Mouse (Mus musculus): ENCODE results near the gene Lrrc1. TPM values are rescaled to one million over a fixed set of nuclear protein-coding genes. Genes with fewer than 3 reads are reported as not detected.
A peak's percentile ranks its signal among the peaks of the same experiment; 100 is the strongest.

The Lrrc1 gene
- polyA plus RNA-seq, 1 experiment from 2014 or later = 8.7 TPM

DNA sequence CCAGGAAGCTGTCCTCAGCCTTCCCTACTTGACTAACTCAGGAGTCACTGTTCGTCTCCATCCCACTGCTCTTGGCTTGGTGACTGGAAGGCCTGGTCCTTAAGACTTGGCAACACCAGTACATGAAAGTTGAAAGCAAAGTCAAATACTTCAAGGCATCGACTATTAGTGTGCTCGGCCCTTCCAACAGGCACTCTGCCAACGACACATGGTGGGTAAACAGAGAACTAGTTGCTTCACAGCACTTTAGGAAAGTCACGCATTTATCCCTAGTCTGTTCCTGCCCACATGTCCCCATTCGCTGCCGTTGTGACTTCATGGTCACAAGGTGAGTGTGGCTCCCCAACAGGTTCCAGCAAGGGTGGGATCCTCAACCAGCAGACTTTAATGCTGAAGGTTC, 57.2 kb downstream of the Lrrc1 start:
- no peaks in the 10 kb centered on the region for H3K27me3 ChIP-seq
- no peak overlapping the region for H3K27ac ChIP-seq
- no peak overlapping the region for H3K9ac ChIP-seq
- ATAC-seq (ENCODE audit: low FRiP score) = no peak
- peaks cover 3% of the 10 kb centered on the region; the same call in 1 of the 2 replicates for H3K4me1 ChIP-seq
- no peaks in the 10 kb centered on the region for H3K9me3 ChIP-seq (replicated peaks)
- WGBS = 88% methylated on average over 7 of the region's 7 CpGs
- H3K36me3 ChIP-seq = no peaks in the 10 kb centered on the region
- no peak overlapping the region for H3K4me3 ChIP-seq
- H3K4me2 ChIP-seq (replicated peaks) = no peak overlapping the region

DNA sequence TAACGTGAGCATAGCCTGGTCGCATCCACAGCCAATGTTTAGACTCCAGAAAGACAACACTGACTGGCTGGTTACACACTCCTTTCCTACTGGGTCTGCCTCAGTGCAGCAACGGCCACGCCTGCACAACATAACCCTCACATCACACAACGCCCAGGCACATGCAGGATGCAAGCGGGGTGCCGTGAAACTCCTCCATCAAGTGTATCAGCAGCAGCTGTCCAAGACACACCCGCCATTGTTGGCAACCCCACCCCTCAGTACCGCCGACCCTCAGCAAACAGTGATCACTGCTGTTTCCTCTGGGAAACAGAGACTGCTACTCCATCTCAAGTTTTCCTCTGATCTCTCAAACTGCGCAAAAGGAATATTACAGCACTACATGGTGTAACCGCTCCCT, 58.8 kb downstream of the Lrrc1 start:
- H3K4me2 ChIP-seq (replicated peaks) = no peak overlapping the region
- no peak overlapping the region for H3K4me3 ChIP-seq
- H3K27me3 ChIP-seq = no peaks in the 10 kb centered on the region
- no peak overlapping the region for H3K27ac ChIP-seq
- no peak overlapping the region for H3K9ac ChIP-seq
- peaks cover 15% of the 10 kb centered on the region for H3K4me1 ChIP-seq
- WGBS = 76% methylated on average over 12 of the region's 12 CpGs
- no peaks in the 10 kb centered on the region for H3K36me3 ChIP-seq
- ATAC-seq (ENCODE audit: low FRiP score) = no peak
- no peaks in the 10 kb centered on the region for H3K9me3 ChIP-seq (replicated peaks)

DNA sequence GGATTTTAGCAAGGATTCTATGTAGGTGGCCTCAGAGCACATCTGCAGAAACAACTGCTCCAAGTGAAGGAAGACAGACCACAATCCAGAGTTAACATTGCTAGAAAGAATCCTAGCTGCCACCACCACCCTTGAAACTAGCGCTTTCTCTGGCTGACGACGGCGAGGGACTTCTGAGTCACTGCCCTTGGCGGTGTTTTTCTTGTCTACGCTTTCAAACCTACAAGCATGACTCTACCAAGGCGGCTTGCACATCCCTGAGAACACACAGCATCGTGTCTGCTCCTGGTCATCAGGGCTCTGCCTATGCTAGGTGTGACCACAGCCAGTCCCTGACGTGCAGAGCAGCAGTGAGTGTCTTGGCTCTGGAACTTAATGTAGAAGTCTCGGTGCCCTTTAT, 59.9 kb downstream of the Lrrc1 start:
- no peaks in the 10 kb centered on the region for H3K36me3 ChIP-seq
- H3K4me3 ChIP-seq = no peak overlapping the region
- no peak overlapping the region for H3K27ac ChIP-seq
- peaks cover 26% of the 10 kb centered on the region for H3K4me1 ChIP-seq
- no peaks in the 10 kb centered on the region for H3K9me3 ChIP-seq (replicated peaks)
- no peak overlapping the region for H3K9ac ChIP-seq
- no peaks in the 10 kb centered on the region for H3K27me3 ChIP-seq
- no peak for ATAC-seq (ENCODE audit: low FRiP score)
- no peak overlapping the region for H3K4me2 ChIP-seq (replicated peaks)
- 93% methylated on average over 10 of the region's 10 CpGs for WGBS

DNA sequence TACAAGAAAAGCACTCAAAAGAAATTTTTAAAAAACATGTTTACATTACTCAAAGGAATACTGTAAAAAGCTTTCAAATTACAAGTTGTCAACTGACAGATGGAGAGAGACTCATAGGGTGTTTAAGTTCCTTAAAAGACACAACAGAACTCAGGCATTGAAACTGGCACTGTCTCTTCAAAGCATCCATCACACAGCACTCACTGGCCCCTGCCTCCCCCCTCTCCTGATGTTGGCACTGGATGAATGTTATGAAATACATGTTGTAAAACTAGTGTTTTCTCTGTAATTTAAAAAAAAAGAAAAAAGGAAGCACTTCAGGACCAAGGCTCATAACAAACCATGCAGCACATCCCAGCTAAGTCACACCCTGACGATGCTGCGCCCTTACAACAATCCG, 61.1 kb downstream of the Lrrc1 start:
- Histone ChIP-seq H3K4me3 (no peak overlapping the region), H3K9ac (no peak overlapping the region), H3K27me3 (no peaks in the 10 kb centered on the region), H3K4me2 (replicated peaks) (no peak overlapping the region), H3K36me3 (no peaks in the 10 kb centered on the region), H3K27ac (no peak overlapping the region), H3K9me3 (replicated peaks) (no peaks in the 10 kb centered on the region), H3K4me1 (peaks cover 37% of the 10 kb centered on the region)
- WGBS = 93% methylated on average over 3 of the region's 3 CpGs
- no peak for ATAC-seq (ENCODE audit: low FRiP score)

DNA sequence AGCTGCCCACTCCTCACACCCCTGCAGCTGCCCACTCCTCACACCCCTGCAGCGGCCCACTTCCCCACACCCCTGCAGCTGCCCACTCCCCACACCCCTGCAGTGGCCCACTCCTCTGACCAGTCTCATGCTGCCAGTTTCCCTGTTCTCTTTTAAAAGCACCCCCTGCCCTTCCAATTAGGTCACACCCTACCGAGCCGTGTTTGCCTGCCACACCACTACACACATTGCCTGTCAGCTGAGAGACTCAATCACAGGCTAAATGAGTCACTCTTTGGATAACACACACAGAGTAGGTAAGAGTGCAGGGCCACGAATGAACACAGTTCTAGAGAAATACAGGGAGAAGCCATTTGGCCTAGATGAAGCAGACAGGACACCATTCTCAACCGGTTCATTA, 62.4 kb downstream of the Lrrc1 start:
- H3K4me1 ChIP-seq = peaks cover 45% of the 10 kb centered on the region
- no peak for ATAC-seq (ENCODE audit: low FRiP score)
- no peak overlapping the region for H3K9ac ChIP-seq
- no peaks in the 10 kb centered on the region for H3K27me3 ChIP-seq
- 71% methylated on average over 5 of the region's 5 CpGs for WGBS
- no peak overlapping the region for H3K4me3 ChIP-seq
- no peak overlapping the region for H3K4me2 ChIP-seq (replicated peaks)
- no peaks in the 10 kb centered on the region for H3K9me3 ChIP-seq (replicated peaks)
- no peak overlapping the region for H3K27ac ChIP-seq
- H3K36me3 ChIP-seq = no peaks in the 10 kb centered on the region

DNA sequence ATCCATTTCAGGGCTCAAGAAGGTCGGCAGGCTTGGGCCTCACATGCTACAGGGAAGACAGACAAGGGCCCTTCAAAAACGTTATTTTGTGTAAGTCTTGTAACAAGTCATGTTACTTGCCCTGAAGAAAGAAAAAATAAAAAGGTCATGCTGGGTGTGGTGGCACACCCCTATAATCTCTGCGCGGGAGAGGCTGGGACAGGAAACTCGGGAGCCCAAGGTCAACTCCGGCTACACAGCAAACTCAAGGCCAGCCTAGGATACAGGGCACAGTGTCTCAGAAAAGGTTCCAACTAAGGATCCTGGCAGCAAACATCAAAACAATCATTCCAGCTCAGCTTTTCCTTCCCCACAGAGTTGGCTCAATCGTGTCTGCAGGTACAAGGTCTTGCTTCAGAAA, 63.3 kb downstream of the Lrrc1 start:
- H3K27ac ChIP-seq = peak overlapping the region; percentile 61
- no peak overlapping the region for H3K4me2 ChIP-seq (replicated peaks)
- no peak for ATAC-seq (ENCODE audit: low FRiP score)
- H3K4me3 ChIP-seq = no peak overlapping the region
- WGBS = 62% methylated on average over 7 of the region's 7 CpGs
- no peaks in the 10 kb centered on the region for H3K27me3 ChIP-seq
- H3K9ac ChIP-seq = no peak overlapping the region
- H3K9me3 ChIP-seq (replicated peaks) = no peaks in the 10 kb centered on the region
- peaks cover 53% of the 10 kb centered on the region for H3K4me1 ChIP-seq
- no peaks in the 10 kb centered on the region for H3K36me3 ChIP-seq

DNA sequence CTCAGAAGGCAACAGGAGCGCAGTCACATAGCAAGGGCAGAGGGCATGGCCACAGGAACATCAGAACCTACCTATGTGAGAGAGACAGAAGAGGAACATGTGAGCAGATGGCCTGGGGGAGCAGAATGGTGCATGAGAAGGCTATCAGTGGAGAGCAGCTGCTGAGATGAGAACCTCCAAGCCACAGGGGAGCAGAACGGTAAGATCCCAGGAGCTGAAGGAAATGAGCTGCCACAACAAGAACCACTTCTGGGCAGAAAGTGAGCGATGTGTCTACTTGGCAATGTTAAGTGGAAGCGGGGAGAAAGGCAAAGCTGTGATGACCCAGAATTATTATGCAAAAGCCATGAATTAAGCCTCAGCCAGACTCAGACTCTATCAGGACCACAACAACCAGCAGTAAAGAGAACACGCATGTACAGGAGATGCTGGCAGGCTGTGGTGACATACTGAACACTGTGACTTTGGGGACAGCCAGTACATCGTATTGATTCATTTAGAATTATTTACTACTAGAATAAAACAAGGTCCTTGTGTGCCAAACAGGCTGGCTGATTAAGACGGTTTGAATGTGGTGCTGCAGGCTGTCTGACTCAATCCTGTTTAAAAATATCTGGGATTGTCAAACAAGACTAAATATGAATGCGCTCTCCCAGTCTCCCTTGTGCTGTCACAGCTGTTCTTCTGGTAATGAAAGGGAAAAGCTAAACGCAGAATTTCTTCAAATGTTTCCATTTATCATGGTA, 63.9 kb downstream of the Lrrc1 start:
- Histone ChIP-seq H3K9ac (no peak overlapping the region), H3K4me1 (peaks cover 53% of the 10 kb centered on the region), H3K36me3 (no peaks in the 10 kb centered on the region), H3K27ac (peak overlapping the region; percentile 61), H3K27me3 (no peaks in the 10 kb centered on the region), H3K4me2 (replicated peaks) (no peak overlapping the region), H3K4me3 (no peak overlapping the region), H3K9me3 (replicated peaks) (no peaks in the 10 kb centered on the region)
- 0 out of 2 replicates have a peak, but pooled peaks have one; percentile 29 for ATAC-seq (ENCODE audit: low FRiP score)
- WGBS = 58% methylated on average over 9 of the region's 9 CpGs

DNA sequence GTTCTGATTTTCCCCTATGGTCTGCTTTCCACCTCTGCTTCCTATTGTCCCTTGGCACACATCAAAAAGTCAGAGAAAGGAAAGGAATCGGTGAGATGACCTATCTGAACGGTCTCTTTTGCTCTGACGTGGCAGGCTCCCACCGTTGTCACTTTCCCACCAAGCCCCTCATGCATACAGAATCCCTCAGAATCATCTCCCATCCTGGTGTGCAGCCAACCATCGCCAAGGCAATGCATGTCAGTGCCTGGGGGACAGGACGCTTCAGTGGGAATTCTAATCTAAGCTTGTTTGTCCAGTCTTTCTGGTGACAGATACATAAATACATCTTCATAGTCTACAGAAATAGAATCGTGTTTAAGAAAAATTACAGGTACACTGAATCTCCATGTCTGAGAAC, 64.7 kb downstream of the Lrrc1 start:
- Histone ChIP-seq H3K9me3 (replicated peaks) (no peaks in the 10 kb centered on the region), H3K36me3 (no peaks in the 10 kb centered on the region), H3K27ac (peak overlapping the region; percentile 25; the same call in 1 of the 2 replicates), H3K27me3 (no peaks in the 10 kb centered on the region), H3K4me1 (peaks cover 53% of the 10 kb centered on the region), H3K4me3 (no peak overlapping the region), H3K9ac (no peak overlapping the region), H3K4me2 (replicated peaks) (no peak overlapping the region)
- peak; percentile 38; the same call in 1 of the 2 replicates for ATAC-seq (ENCODE audit: low FRiP score)
- 49% methylated on average over 7 of the region's 7 CpGs for WGBS

DNA sequence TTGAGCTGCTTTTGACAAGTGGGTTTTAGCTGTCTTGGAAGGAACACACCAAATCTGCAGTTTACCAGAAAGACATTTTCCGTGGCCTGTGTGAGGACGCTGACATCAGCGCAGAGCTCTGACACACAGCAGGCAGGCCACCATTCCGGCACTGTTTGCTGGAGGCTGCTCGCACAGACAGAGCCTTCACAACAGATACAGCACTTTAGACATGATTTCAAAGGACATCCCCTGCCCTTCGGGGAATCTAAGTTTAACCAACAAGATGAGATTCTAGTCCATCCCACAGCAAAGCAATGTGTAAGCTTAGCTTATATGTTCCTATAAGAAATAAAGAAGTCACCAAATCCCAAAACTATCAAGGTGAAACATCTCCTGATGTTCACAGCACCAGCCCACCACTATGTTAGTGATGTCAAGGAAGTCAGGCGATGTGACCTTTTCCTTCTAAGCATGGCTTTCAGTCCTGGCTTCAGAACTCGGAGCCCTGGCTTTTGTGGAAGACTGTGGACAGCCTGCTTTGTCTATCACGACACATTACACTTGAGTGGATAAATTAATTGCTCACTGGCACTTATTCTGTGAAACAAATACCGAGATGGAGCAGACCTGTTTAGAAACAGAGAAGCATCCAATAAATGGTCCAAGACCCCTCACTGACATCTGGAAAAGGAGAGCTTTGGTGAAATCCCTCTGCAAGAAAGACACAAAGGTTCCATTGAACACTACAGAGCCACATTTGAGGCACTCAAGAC, 66.3 kb downstream of the Lrrc1 start:
- Histone ChIP-seq H3K9ac (no peak overlapping the region), H3K4me1 (peaks cover 53% of the 10 kb centered on the region), H3K27me3 (no peaks in the 10 kb centered on the region), H3K4me2 (replicated peaks) (no peak overlapping the region), H3K4me3 (no peak overlapping the region), H3K36me3 (no peaks in the 10 kb centered on the region), H3K9me3 (replicated peaks) (no peaks in the 10 kb centered on the region), H3K27ac (no peak overlapping the region)
- no peak for ATAC-seq (ENCODE audit: low FRiP score)
- 43% methylated on average over 10 of the region's 10 CpGs for WGBS

DNA sequence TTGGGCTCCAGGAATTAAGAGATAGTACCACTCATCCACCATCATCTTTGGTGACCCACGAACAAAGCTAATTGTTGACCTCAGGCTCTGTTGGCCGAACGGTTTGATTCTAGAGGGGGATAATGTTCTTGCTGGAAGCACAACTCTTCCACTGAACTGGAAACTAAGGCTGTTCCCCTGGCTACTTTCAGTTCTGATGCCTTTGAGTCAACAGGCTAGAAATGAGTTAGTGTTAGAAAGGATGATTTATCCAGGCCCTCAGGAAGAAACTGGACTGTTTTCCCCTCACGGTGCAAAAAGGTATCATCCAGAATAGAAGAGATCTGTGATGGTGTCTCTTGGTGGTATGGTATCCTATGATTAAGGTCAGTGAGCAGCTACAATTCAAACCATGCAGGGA, 70.1 kb downstream of the Lrrc1 start:
- no peaks in the 10 kb centered on the region for H3K36me3 ChIP-seq
- no peak overlapping the region for H3K4me3 ChIP-seq
- H3K9ac ChIP-seq = no peak overlapping the region
- H3K4me1 ChIP-seq = peaks cover 27% of the 10 kb centered on the region
- no peaks in the 10 kb centered on the region for H3K9me3 ChIP-seq (replicated peaks)
- 87% methylated on average over 4 of the region's 4 CpGs for WGBS
- no peaks in the 10 kb centered on the region for H3K27me3 ChIP-seq
- no peak overlapping the region for H3K27ac ChIP-seq
- ATAC-seq (ENCODE audit: low FRiP score) = no peak
- H3K4me2 ChIP-seq (replicated peaks) = no peak overlapping the region

DNA sequence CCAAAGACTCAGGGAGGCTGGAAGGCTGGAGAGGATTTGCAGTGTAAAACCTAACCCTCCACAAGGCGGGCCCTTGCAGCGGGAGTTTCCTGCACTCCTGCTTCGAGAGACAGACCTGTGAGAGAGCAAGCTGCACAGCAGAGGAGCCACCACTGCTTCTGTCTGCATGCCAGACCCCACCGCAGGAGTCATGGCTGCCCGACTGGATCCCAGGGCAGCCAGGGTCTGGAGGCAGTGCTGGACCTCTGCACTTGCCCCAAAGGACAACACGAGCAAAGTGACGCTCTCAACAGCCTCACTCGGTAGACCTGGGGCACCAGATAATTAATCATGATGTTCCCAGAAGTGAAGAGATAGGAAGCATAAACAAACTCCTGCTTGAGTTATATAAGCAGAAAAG, 72.1 kb downstream of the Lrrc1 start:
- Histone ChIP-seq H3K27me3 (no peaks in the 10 kb centered on the region), H3K27ac (no peak overlapping the region), H3K4me1 (peaks cover 13% of the 10 kb centered on the region; the same call in 1 of the 2 replicates), H3K9me3 (replicated peaks) (no peaks in the 10 kb centered on the region), H3K36me3 (no peaks in the 10 kb centered on the region), H3K4me2 (replicated peaks) (no peak overlapping the region), H3K4me3 (no peak overlapping the region), H3K9ac (no peak overlapping the region)
- no peak for ATAC-seq (ENCODE audit: low FRiP score)
- WGBS = 69% methylated on average over 8 of the region's 8 CpGs

DNA sequence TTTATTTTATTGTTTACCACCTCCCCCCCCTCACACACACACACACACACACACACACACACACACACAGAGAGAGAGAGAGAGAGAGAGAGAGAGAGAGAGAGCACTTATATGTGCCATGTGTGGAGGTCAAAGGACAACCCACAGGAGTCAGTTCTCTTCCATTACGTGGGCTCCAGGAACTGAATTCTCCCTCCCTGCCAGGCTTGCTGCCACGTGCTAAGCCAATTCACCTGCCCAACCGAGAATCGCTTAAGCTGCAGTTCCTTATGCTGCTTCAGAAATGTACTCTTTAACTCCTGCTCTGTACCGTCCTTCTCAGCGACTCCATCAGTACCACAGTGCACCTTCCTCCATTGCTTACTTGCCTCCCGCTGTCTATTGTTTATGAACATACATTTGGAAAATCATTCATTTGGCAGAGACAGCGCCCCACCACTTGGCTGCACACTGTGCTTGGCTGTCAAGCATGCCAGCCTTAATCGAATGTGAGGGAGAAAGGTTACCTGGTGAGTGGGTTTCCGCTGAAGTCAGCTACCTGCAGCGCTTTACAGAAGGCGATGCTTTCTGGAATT, 72.9 kb downstream of the Lrrc1 start:
- Histone ChIP-seq H3K4me3 (no peak overlapping the region), H3K27ac (no peak overlapping the region), H3K36me3 (no peaks in the 10 kb centered on the region), H3K27me3 (no peaks in the 10 kb centered on the region), H3K9me3 (replicated peaks) (no peaks in the 10 kb centered on the region), H3K4me1 (peaks cover 5% of the 10 kb centered on the region; the same call in 1 of the 2 replicates), H3K9ac (no peak overlapping the region), H3K4me2 (replicated peaks) (no peak overlapping the region)
- 84% methylated on average over 12 of the region's 12 CpGs for WGBS
- no peak for ATAC-seq (ENCODE audit: low FRiP score)
